8 mouse cellular contexts compared by ENCODE assay signal in the genomic region with DNA sequence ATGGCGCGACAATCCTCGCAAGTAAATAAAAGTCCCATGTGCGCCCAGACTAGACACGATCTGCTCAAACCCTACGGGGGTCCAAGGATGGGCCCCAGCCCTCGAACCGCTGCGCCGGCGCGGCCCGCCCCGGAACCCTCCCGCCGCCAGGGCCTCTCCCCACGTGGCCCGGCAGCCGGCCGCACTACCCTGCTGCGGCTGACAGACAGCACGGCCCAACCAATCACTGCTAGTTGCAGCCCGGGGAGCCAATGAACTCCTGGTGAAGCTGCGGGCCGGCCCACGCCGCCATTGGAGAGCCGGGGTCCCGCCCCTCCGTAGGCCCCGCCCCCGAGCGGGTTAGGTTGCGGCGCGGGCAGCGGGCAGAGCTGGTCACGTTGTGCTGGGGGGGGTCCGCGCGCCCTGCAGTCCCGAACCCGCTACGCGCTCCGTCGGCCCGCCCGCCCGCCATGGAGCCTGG. TPM values are rescaled to one million over a fixed set of nuclear protein-coding genes. Genes with fewer than 3 reads are reported as not detected.
DNase-seq lines count a peak whose midpoint lies in the region; ATAC-seq and TF ChIP-seq lines count a peak whose summit lies in the region.

Srm (plus strand) TSS at position 333 of the 460 bp plus-strand sequence.

- H3K4me1 ChIP-seq in hindbrain, postnatal 0 days (ENCODE audit: insufficient read depth, low read length) = peaks cover 5% of the 10 kb centered on the region; the same call in 1 of the 2 replicates
- peaks cover 68% of the 10 kb centered on the region for H3K4me1 ChIP-seq in megakaryocyte, embryonic 14.5 days

- peak within 1 kb of the TSS; percentile 62 for H3K9ac ChIP-seq in hindbrain, postnatal 0 days (replicated peaks; ENCODE audit: low read length)

- no peaks in the 10 kb centered on the region for H3K27me3 ChIP-seq in hindbrain, postnatal 0 days (ENCODE audit: insufficient read depth, low read length)
- H3K27me3 ChIP-seq in megakaryocyte, embryonic 14.5 days (replicated peaks) = no peaks in the 10 kb centered on the region

- peaks cover 23% of the 10 kb centered on the region for H3K36me3 ChIP-seq in hindbrain, postnatal 0 days (ENCODE audit: insufficient read depth, low read length)
- H3K36me3 ChIP-seq in megakaryocyte, embryonic 14.5 days (replicated peaks; ENCODE audit: low read length) = peaks cover 36% of the 10 kb centered on the region

- ATAC-seq in common myeloid progenitor, adult 5-6 weeks (replicated peaks; ENCODE audit: low read depth, poor library complexity, severe bottlenecking) = peak; percentile 94
- peak; percentile 99 for ATAC-seq in hindbrain, postnatal 0 days

- WGBS in hindbrain, postnatal 0 days = under 1% methylated on average over 43 of the region's 50 CpGs

- intact Hi-C loops in gastrocnemius, adult 2 months (cut with DNase I) = no loop called here

- peak within 1 kb of the TSS; percentile 94 for H3K27ac ChIP-seq in gastrocnemius, adult 2 months
- H3K27ac ChIP-seq in hindbrain, postnatal 0 days = peak within 1 kb of the TSS; percentile 70

- peak within 1 kb of the TSS; percentile 86 for H3K4me2 ChIP-seq in hindbrain, postnatal 0 days (ENCODE audit: low read depth, low read length)

- H3K4me3 ChIP-seq in gastrocnemius, adult 2 months = peak within 1 kb of the TSS; percentile 98
- H3K4me3 ChIP-seq in hindbrain, postnatal 0 days (ENCODE audit: low read length) = peak within 1 kb of the TSS; percentile 82
- peak within 1 kb of the TSS; percentile 99 for H3K4me3 ChIP-seq in megakaryocyte, embryonic 14.5 days (replicated peaks)

- no peaks in the 10 kb centered on the region for H3K9me3 ChIP-seq in hindbrain, postnatal 0 days (ENCODE audit: low read length)
- no peaks in the 10 kb centered on the region for H3K9me3 ChIP-seq in megakaryocyte, embryonic 14.5 days

- DNase-seq in ZHBTc4 (ENCODE audit: low read depth, low spot score) = peak; percentile 98
- peak; percentile 100 for DNase-seq in gastrocnemius, adult 2 months
- peak; percentile 99 for DNase-seq in hindbrain, postnatal 0 days (ENCODE audit: low spot score)
- DNase-seq in left cerebral cortex, adult 8-10 months (ENCODE audit: low spot score in 2 of 2) = peak; percentile 85 to 99
- DNase-seq in right cerebral cortex, postnatal 10 days (ENCODE audit: low spot score in 2 of 2) = peak; percentile 99 to 100
- DNase-seq in urinary bladder, postnatal 25 days (ENCODE audit: low spot score) = peak; percentile 96

- peak; percentile 2; the same call in 1 of the 2 replicates for TF ChIP-seq CTCF in gastrocnemius, adult 2 months (IDR thresholded peaks at IDR 0.05)
- no peak for TF ChIP-seq CTCF in hindbrain, postnatal 0 days (IDR thresholded peaks at IDR 0.05; ENCODE audit: low read depth)

RNA-seq across cellular contexts. Expression of gene Srm, which starts in this region (rescaled TPM):
- total RNA-seq in common myeloid progenitor, adult 5-6 weeks (2017) = 30.3 and 47.1 TPM in 2 replicates
- 10 to 100 TPM; 12.0 to 12.2 TPM for total RNA-seq in gastrocnemius, adult 2 months (2021)
- total RNA-seq in hindbrain, postnatal 0 days (2014; rRNA removed) = 77.6 and 83.0 TPM in 2 replicates
- 142 and 143 TPM in 2 replicates for polyA plus RNA-seq in hindbrain, postnatal 0 days (2015; fragmentation: Nextera tagmentation; extraction: Ambion mirVana)
- total RNA-seq in left cerebral cortex, adult 8-10 months (2022) = 10 to 100 TPM; 76.3 to 81.3 (median 77.7) TPM
- polyA plus RNA-seq in megakaryocyte, embryonic 14.5 days (2012; ENCODE audit: insufficient read depth, low replicate concordance) = 215 and 385 TPM in 2 replicates

Comparison
In these comparisons a context has a peak if more than half of its experiments do, and no peak if none do; other contexts are left out.
1. Peak in every context shown above with its lines: DNase-seq, ATAC-seq, H3K4me3 ChIP-seq and H3K27ac ChIP-seq.